Mouse (Mus musculus) inflammation-experienced regulatory T-cells, adult 16 weeks (primary cell): ENCODE data around the gene Gm11992. TPM values are rescaled to one million over a fixed set of nuclear protein-coding genes. Genes with fewer than 3 reads are reported as not detected.

Source experiments
- polyA plus RNA-seq: library from polyadenylated mRNA; unstranded; fragments of 100-300 nt; shearing (Covaris generic); gene quantifications from one replicate; pipeline ENCODE4 v1.2.1, GENCODE M21; 2017

Gm11992 gene
- 0.12 TPM for polyA plus RNA-seq

DNA sequence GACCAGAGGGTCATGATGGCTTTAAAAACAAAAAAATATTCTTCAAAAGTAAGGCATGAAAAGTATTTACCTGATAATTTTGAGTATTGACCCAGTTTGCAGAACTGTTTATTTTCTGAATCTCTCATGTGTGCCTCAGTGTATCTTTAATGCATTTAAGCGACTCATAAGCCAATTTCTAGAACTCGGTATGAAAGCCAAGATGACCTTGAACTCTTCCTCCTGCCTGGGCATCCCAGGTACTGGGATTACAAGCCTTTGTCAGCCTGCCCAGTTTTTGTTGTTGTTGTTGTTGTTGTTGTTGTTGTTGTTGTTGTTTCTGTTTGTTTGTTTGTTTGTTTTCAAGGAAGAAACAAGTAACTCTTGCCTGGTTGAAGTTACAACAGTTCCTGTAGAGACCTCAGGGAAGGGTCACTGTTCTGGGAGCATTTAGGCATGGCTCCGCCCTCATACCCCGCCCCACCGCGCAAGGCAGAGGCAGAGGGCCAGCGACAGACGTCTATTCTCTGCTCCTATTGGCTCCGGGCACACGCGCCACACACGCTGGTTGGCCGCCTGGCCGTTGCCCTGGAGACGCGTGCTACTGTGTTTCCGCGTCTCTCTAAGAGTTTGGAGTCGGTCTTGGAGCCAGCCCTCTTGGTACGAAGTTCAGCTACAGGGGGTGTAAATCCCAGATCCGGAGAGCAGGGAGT is at the start of gene Gm11992:
Gene Gm11992, plus strand, starts transcription at position 584 of the 692 bp plus-strand sequence.

DNA sequence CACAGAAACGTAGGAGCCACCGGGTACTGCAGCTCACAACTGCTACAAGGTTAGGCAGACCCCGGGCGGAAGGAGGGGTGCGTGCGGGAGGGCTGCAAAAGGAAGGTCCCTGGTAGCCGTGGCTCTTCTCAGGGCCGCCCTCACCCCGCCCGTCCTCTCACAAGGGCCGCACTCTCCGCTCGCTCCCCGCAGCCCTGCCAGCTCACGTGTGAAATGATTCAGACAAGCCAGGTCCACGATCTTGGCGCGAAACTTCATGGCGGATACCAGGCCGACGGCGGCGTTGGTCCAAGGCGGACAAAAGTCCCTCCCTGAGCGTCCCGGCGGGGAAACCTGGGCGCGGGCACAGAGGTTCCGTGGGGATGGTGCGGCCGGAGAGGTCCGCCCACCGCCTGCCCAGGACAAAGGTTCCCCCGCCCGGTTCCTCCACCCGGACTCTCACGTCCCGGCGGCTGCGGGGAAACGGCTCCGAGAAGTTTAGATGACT is 37.5 kb upstream of the Gm11992 start, which contains the start of gene Hus1:
Gene Hus1, minus strand, starts transcription at position 339 of the 487 bp plus-strand sequence.

DNA sequence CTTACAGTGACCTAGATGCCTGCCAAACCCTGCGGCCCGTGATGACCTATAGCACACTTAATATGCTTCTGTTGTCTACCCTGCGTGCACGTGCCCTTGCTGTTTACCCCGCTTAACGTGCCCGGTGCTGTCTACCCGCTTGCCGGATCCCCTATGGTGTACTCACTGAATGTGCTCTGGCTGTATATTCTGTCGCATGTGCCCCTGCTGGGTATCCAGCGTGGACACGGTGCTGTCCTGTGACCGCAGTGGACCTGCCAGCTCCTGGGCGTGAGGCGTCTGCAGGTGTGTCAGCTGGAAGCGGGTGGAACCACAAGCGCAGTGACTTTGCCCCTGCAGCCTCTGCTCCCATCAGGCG is 288 bp downstream of the Gm11992 start, which contains the start of gene Sun3:
Gene Sun3, minus strand, starts transcription at position 289 of the 358 bp plus-strand sequence.

DNA sequence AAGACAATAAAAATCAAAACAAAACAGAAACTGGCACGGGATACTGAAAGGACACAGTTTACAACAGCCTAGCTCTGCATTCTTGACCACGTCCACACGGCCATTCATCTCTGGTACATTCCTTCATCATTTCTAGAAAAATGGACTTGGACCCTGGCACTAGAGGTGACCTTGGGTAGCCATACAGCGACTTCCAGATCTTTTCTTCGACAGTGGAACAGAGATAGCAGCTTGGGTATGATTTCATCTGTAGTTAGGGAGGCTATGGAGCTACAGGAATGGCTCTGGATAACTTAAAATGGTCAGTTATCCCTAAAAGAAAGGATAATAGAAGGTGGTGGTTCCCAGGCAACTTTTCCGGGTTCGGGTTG is 69.6 kb downstream of the Gm11992 start, which contains the start of gene Upp1:
Gene Upp1, plus strand, starts transcription at position 54 of the 371 bp plus-strand sequence.

Other genes starting within 250 kb of the Gm11992 start
- gene Pkd1l1, start 75.3 kb upstream of the Gm11992 start, polyA plus RNA-seq: not detected
- gene Hus1, start 37.4 kb upstream of the Gm11992 start, polyA plus RNA-seq: 15.4 TPM
- gene Sun3, start 397 bp downstream of the Gm11992 start, polyA plus RNA-seq: not detected
- gene Upp1, start 69.5 kb downstream of the Gm11992 start, polyA plus RNA-seq: not detected
- gene Abca13, start 143.3 kb downstream of the Gm11992 start, polyA plus RNA-seq: not detected